Mouse (Mus musculus) neural tube, embryonic 13.5 days (tissue): ENCODE data around the gene Hist1h1c. TPM values are rescaled to one million over a fixed set of nuclear protein-coding genes. Genes with fewer than 3 reads are reported as not detected.
A peak's percentile ranks its signal among the peaks of the same experiment; 100 is the strongest.
"Not testable (repeated sequence)": the region's sequence is repeated elsewhere in the genome, so short reads cannot be mapped to it uniquely, and the experiment has no call there.

Experiments used
- ATAC-seq: fragments of 200-750 bp; cut with Nextera tagmentation; 2 replicates; pipeline ENCODE4 v1.8.0; 2017; ENCODE audit warnings: low read depth, mild to moderate bottlenecking, moderate TSS enrichment, moderate library complexity
- H3K27ac ChIP-seq: fragments of 300-500 bp; sonication (generic); replicated peaks from 2 replicates; pipeline ENCODE4 v1.5.1; 2015; ENCODE audit warnings: moderate library complexity, mild to moderate bottlenecking, inconsistent platforms
- H3K27me3 ChIP-seq: fragments of 300-500 bp; sonication (generic); 2 replicates; pipeline ENCODE4 v1.6.1; 2015; ENCODE audit warnings: mild to moderate bottlenecking, inconsistent platforms
- H3K36me3 ChIP-seq: fragments of 300-500 bp; sonication (generic); 2 replicates; pipeline ENCODE4 v1.6.1; 2015; ENCODE audit warnings: mild to moderate bottlenecking, inconsistent platforms
- H3K4me1 ChIP-seq: fragments of 300-500 bp; sonication (generic); replicated peaks from 2 replicates; pipeline ENCODE4 v1.6.1; 2015; ENCODE audit warnings: inconsistent platforms
- H3K4me2 ChIP-seq: fragments of 300-500 bp; sonication (generic); 2 replicates; pipeline ENCODE4 v1.6.1; 2015; ENCODE audit warnings: inconsistent platforms, mild to moderate bottlenecking, moderate library complexity
- H3K4me3 ChIP-seq: fragments of 300-500 bp; sonication (generic); 2 replicates; pipeline ENCODE4 v1.5.1; 2015; ENCODE audit warnings: mild to moderate bottlenecking, inconsistent platforms
- H3K9ac ChIP-seq: fragments of 300-500 bp; sonication (generic); 2 replicates; pipeline ENCODE4 v1.6.1; 2015; ENCODE audit warnings: moderate library complexity, mild to moderate bottlenecking, inconsistent platforms
- H3K9me3 ChIP-seq: fragments of 300-500 bp; sonication (generic); 2 replicates; pipeline ENCODE4 v1.6.1; 2016; ENCODE audit warnings: inconsistent platforms
- WGBS: fragments of 180-500 bp; shearing (Covaris S2); methylation state at CpG from one replicate; pipeline ENCODE4 v1.1.7; 2015; 5-methylcytosine and 5-hydroxymethylcytosine counted together
- polyA plus RNA-seq: library from polyadenylated mRNA; unstranded; fragments of >200 nt; fragmentation: Nextera tagmentation; extraction: Ambion mirVana; gene quantifications from 2 replicates; pipeline ENCODE4 v1.2.1, GENCODE M21; 2015

Hist1h1c gene
- polyA plus RNA-seq, 1 experiment from 2014 or later: 12.5 TPM

- H3K27me3 ChIP-seq, ATAC-seq, H3K4me3 ChIP-seq, H3K36me3 ChIP-seq, H3K4me2 ChIP-seq, H3K9ac ChIP-seq, H3K27ac ChIP-seq, H3K9me3 ChIP-seq, H3K4me1 ChIP-seq: not testable (repeated sequence)
- 25% methylated on average over 2 of the region's 2 CpGs for WGBS
Measured at GRCm38 (mm10) chr13:23717593-23718245, 20.9 kb upstream of the Hist1h1c start.

DNA sequence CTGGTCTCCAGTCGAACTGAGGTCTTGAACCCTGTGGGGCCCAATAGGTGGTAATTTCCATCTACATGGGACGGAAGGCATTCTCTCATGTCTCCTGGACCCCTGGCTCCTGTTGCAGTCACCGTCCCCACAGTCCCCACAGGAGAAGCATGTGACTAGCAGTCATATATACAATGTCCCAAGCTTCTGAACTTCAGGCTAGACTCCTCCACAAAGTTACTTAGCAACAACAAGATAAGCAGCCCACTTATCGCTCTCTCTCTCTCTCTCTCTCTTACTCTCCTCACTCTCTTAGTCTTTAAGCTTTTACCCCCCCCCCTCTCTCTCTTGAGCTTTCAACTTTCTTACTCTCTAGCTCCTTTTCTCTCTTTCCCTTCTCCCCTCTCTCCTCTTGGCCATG, 14.4 kb upstream of the Hist1h1c start:
- no peak overlapping the region for H3K4me2 ChIP-seq
- no peaks in the 10 kb centered on the region for H3K4me1 ChIP-seq
- WGBS: 88% methylated on average over 4 of the region's 4 CpGs
- no peak for ATAC-seq
- H3K9ac ChIP-seq: no peak overlapping the region
- no peaks in the 10 kb centered on the region for H3K27me3 ChIP-seq
- H3K36me3 ChIP-seq: no peaks in the 10 kb centered on the region
- H3K27ac ChIP-seq: no peak overlapping the region
- no peak overlapping the region for H3K4me3 ChIP-seq
- no peaks in the 10 kb centered on the region for H3K9me3 ChIP-seq

- Histone ChIP-seq H3K9ac (no peak overlapping the region), H3K27ac (no peak overlapping the region), H3K36me3 (no peaks in the 10 kb centered on the region), H3K9me3 (no peaks in the 10 kb centered on the region), H3K4me3 (no peak overlapping the region), H3K4me1 (no peaks in the 10 kb centered on the region), H3K4me2 (no peak overlapping the region), H3K27me3 (no peaks in the 10 kb centered on the region)
- 60% methylated on average over 1 of the region's 1 CpGs for WGBS
- no peak for ATAC-seq
Measured at GRCm38 (mm10) chr13:23725213-23725612, 13.4 kb upstream of the Hist1h1c start.

- Histone ChIP-seq H3K27ac (no peak overlapping the region), H3K9ac (no peak overlapping the region), H3K36me3 (no peaks in the 10 kb centered on the region), H3K4me2 (no peak overlapping the region), H3K27me3 (no peaks in the 10 kb centered on the region), H3K4me1 (no peaks in the 10 kb centered on the region), H3K4me3 (no peak overlapping the region), H3K9me3 (no peaks in the 10 kb centered on the region)
- ATAC-seq: no peak
- 91% methylated on average over 18 of the region's 18 CpGs for WGBS
Measured at GRCm38 (mm10) chr13:23728472-23729191, 10.0 kb upstream of the Hist1h1c start.

GRCm38 (mm10) chr13:23729192-23729525, 9.4 kb upstream of the Hist1h1c start:
- Histone ChIP-seq H3K9ac (no peak overlapping the region), H3K9me3 (no peaks in the 10 kb centered on the region), H3K36me3 (no peaks in the 10 kb centered on the region), H3K27me3 (no peaks in the 10 kb centered on the region), H3K4me2 (no peak overlapping the region), H3K4me3 (no peak overlapping the region), H3K4me1 (no peaks in the 10 kb centered on the region), H3K27ac (no peak overlapping the region)
- ATAC-seq: no peak
- 94% methylated on average over 9 of the region's 9 CpGs for WGBS

DNA sequence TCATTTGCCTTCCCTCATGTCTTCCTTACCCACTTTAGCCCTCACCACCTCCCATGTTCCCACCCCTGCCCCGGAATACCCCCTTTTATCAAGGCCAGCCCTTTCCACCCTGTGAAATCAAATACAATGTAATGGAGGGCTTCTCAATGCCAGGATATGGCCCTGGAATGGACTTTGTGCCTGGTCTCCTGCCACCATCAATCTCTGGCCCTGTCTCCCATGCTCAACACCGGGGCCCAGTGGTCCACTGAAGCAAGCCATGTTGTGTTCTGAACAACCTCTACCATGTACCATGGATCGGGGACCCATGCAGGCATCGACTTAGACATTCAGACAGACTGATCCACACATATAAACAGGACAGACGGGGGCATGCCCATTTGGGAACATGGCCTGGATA, 8.9 kb upstream of the Hist1h1c start:
- no peak overlapping the region for H3K27ac ChIP-seq
- no peak for ATAC-seq
- H3K27me3 ChIP-seq: no peaks in the 10 kb centered on the region
- H3K9ac ChIP-seq: no peak overlapping the region
- H3K4me1 ChIP-seq: no peaks in the 10 kb centered on the region
- H3K4me2 ChIP-seq: no peak overlapping the region
- H3K36me3 ChIP-seq: no peaks in the 10 kb centered on the region
- H3K9me3 ChIP-seq: no peaks in the 10 kb centered on the region
- no peak overlapping the region for H3K4me3 ChIP-seq
- 90% methylated on average over 5 of the region's 5 CpGs for WGBS

DNA sequence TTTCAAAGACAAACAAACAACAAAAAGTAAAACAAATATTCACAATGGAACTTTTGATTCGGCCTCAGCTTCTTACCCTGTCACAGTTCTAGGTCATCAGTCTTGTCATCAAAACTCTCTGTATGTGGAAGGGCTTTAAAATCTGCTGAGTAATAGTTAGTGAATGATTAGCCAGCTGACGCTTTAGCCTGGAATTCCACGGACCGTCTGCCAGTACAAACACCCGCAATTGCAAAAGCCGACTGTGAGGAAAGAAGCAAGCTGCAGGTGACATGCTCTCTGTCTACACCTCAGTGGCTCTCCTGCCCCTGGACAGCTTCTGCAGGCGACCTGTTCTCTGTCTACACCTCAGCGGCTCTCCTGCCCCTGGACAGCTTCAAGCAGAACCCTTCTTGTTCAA, 8.1 kb upstream of the Hist1h1c start:
- Histone ChIP-seq H3K27me3 (no peaks in the 10 kb centered on the region), H3K4me3 (no peak overlapping the region), H3K36me3 (no peaks in the 10 kb centered on the region), H3K27ac (no peak overlapping the region), H3K4me2 (no peak overlapping the region), H3K9ac (no peak overlapping the region), H3K9me3 (no peaks in the 10 kb centered on the region), H3K4me1 (no peaks in the 10 kb centered on the region)
- 37% methylated on average over 8 of the region's 8 CpGs for WGBS
- no peak for ATAC-seq

DNA sequence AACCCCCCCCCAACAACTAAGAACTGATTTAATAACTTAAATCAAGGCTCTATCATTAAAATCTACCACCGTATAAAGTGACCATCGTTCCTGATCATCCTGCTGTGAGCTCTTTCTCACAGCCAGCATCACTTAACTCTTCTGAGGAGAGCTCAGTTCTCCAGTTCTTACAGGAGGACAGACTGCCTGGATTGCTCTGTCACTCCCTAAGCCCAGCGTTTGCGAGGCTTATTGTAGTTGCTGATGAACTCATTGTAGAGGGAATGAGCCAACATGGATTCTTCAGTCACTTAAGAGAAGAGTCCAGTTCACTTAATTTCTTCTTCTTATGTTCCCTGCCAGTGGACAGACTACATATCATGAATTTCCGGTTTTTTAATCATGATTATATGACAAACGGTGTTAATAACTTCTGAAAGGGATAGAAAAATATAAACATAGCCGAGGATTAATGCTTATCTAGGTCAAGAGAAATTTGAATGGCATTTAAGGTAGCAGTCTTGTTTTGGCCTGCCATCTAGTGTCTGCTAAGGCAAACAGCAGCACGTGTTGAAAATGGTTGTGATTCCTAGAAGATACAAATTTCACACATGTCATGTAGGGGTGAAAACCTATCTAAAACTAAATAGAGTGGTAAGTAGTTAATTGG, 6.3 kb upstream of the Hist1h1c start:
- H3K4me2 ChIP-seq: no peak overlapping the region
- H3K27ac ChIP-seq: no peak overlapping the region
- no peaks in the 10 kb centered on the region for H3K36me3 ChIP-seq
- WGBS: 26% methylated on average over 8 of the region's 8 CpGs
- no peaks in the 10 kb centered on the region for H3K27me3 ChIP-seq
- no peak overlapping the region for H3K9ac ChIP-seq
- H3K9me3 ChIP-seq: no peaks in the 10 kb centered on the region
- H3K4me1 ChIP-seq: no peaks in the 10 kb centered on the region
- H3K4me3 ChIP-seq: no peak overlapping the region
- no peak for ATAC-seq

DNA sequence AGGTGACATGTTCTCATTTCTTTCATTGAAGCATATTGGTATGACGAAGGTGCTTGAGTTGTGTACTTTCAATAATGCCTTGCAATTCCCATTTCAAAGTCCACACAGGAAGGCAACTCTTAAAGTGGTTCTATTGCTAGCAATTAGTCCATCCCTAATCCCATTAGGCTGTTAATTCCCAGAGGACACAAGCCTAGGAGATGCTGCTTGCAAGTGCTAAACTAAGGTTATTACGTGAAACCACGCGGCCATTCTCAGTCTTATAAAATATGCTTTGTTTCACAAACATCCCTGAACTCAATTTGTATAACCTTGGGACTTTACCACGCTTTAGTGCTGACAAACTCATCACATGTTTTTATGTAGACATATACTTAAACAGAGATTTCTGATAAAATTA, 1.5 kb upstream of the Hist1h1c start:
- no peak overlapping the region for H3K4me2 ChIP-seq
- no peak for ATAC-seq
- no peak overlapping the region for H3K4me3 ChIP-seq
- H3K4me1 ChIP-seq: peaks cover 28% of the 10 kb centered on the region
- no peaks in the 10 kb centered on the region for H3K9me3 ChIP-seq
- H3K27ac ChIP-seq: no peak overlapping the region
- no peaks in the 10 kb centered on the region for H3K27me3 ChIP-seq
- no peak overlapping the region for H3K9ac ChIP-seq
- 75% methylated on average over 5 of the region's 5 CpGs for WGBS
- H3K36me3 ChIP-seq: no peaks in the 10 kb centered on the region

- H3K27me3 ChIP-seq: no peaks in the 10 kb centered on the region
- peak overlapping the region; percentile 48 for H3K4me3 ChIP-seq
- H3K9me3 ChIP-seq: no peaks in the 10 kb centered on the region
- H3K27ac ChIP-seq: peak overlapping the region; percentile 90
- peaks cover 28% of the 10 kb centered on the region for H3K4me1 ChIP-seq
- H3K36me3 ChIP-seq: no peaks in the 10 kb centered on the region
- ATAC-seq: no peak
- peak overlapping the region; percentile 78 for H3K9ac ChIP-seq
- H3K4me2 ChIP-seq: peak overlapping the region; percentile 98
- 22% methylated on average over 4 of the region's 4 CpGs for WGBS
Measured at GRCm38 (mm10) chr13:23738041-23738440, 567 bp upstream of the Hist1h1c start.

DNA sequence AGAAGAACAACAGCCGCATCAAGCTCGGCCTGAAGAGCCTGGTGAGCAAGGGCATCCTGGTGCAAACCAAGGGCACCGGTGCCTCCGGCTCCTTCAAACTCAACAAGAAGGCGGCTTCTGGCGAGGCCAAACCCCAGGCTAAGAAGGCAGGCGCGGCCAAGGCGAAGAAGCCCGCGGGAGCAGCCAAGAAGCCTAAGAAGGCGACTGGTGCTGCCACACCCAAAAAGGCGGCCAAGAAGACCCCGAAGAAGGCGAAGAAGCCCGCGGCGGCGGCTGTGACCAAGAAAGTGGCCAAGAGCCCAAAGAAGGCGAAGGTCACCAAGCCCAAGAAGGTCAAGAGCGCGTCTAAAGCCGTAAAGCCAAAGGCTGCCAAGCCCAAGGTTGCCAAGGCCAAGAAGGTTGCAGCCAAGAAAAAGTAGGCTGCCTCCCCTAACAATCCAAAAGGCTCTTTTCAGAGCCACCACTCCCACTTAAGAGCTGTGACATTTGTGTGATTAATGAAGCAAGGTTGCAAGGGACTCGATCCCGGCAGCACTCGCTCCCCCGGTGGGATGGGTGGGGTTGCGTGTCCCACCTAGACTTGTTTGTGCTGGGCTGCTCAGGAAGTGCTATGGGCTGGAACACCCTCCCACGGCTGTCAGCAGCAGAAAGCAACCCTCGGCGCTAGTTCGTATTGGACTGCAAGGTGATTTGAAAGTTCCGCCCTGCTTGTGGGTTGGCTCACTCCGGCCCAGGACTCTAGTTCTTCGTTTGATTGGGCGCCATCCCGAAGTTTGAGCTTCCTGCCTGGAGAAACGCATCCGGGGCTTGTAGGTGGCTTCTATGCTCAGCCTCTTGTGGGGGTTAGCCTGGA, 687 bp downstream of the Hist1h1c start:
- Histone ChIP-seq H3K27ac (peak overlapping the region; percentile 90), H3K4me2 (peak overlapping the region; percentile 98), H3K4me1 (peaks cover 28% of the 10 kb centered on the region), H3K4me3 (peak overlapping the region; percentile 48), H3K27me3 (no peaks in the 10 kb centered on the region), H3K9me3 (no peaks in the 10 kb centered on the region), H3K9ac (peak overlapping the region; percentile 78), H3K36me3 (no peaks in the 10 kb centered on the region)
- under 1% methylated on average over 39 of the region's 39 CpGs for WGBS
- peak; percentile 93 for ATAC-seq

GRCm38 (mm10) chr13:23739922-23740252, 1.3 kb downstream of the Hist1h1c start:
- peak overlapping the region; percentile 78 for H3K9ac ChIP-seq
- H3K27ac ChIP-seq: peak overlapping the region; percentile 90
- H3K9me3 ChIP-seq: no peaks in the 10 kb centered on the region
- ATAC-seq: no peak
- peaks cover 32% of the 10 kb centered on the region for H3K4me1 ChIP-seq
- H3K27me3 ChIP-seq: no peaks in the 10 kb centered on the region
- peak overlapping the region; percentile 98 for H3K4me2 ChIP-seq
- H3K36me3 ChIP-seq: no peaks in the 10 kb centered on the region
- peak overlapping the region; percentile 48 for H3K4me3 ChIP-seq
- 1% methylated on average over 14 of the region's 14 CpGs for WGBS
